8 mouse cellular contexts compared by ENCODE assay signal in the genomic region with DNA sequence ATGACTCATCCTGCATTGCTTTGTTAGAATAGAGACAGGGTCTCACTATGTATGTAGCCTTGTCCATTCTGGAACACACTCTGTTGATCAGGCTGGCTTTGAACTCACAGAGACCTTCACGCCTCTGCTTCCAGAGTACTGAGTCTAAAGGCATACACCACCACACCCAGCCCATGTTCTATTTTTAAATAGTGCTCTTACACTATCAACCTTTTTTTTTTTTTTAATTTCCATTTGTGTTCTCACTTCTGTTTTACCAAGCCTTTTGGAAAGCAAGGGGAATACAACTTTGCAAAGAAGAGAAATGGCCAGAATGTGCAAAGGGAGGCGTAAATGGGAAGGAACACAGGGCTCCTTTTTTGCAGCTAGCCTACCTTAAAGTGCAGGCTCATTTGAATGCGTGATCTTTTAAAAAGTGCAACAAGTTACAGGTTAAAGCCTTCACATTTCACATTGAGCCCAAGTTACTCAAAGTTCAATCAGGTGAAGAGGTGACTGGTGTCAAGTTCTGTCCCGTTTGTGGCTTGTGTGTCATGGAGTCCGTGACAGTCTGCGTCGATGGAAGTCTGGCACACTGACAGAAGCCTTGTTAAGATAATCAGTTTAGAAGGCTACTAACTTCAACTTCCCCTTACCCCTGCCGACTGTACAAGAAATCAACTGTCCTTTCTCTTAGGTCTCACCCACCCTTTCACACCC. TPM values are rescaled to one million over a fixed set of nuclear protein-coding genes. Genes with fewer than 3 reads are reported as not detected.
DNase-seq lines count a peak whose midpoint lies in the region; ATAC-seq and TF ChIP-seq lines count a peak whose summit lies in the region.

No protein-coding gene starts in this region.

- H3K4me3 ChIP-seq in kidney, adult 2 months (ENCODE audit: insufficient read depth, low read depth, low read length), result no peak overlapping the region
- peak overlapping the region; percentile 88 for H3K4me3 ChIP-seq in liver, embryonic 16.5 days (ENCODE audit: low read depth, low read length)

- peak overlapping the region; percentile 80 for H3K4me2 ChIP-seq in liver, embryonic 16.5 days (ENCODE audit: low read depth, low read length)

- H3K9me3 ChIP-seq in liver, embryonic 16.5 days (replicated peaks; ENCODE audit: control insufficient read depth, low read length), result no peaks in the 10 kb centered on the region

- no peak for DNase-seq in kidney, adult 2 months
- no peak for DNase-seq in kidney, adult 18-20 months
- DNase-seq in MEL-GATA-1-ER (ENCODE audit: extremely low read depth, low read depth), result peak; percentile 84
- peak; percentile 34 for DNase-seq in c-Kit-positive CD71-positive TER-119-positive erythroid progenitor cells, embryonic 14.5 days (ENCODE audit: low spot score)
- DNase-seq in left cerebral cortex, adult 18-20 months (ENCODE audit: low spot score in 2 of 2), result no peak
- DNase-seq in right cerebral cortex, postnatal 10 days (ENCODE audit: low spot score in 2 of 2), result no peak
- no peak for DNase-seq in lung, postnatal 14 days

- no peak for TF ChIP-seq POLR2A in kidney, adult 2 months (IDR thresholded peaks at IDR 0.05; ENCODE audit: low read depth, low read length)

- H3K36me3 ChIP-seq in kidney, adult 2 months (ENCODE audit: control insufficient read depth, insufficient read depth, low read length), result no peaks in the 10 kb centered on the region
- H3K36me3 ChIP-seq in liver, embryonic 16.5 days (ENCODE audit: control insufficient read depth, insufficient read depth), result no peaks in the 10 kb centered on the region

- peak overlapping the region; percentile 65; the same call in 1 of the 2 replicates for H3K27ac ChIP-seq in kidney, adult 2 months (ENCODE audit: insufficient read depth, low read depth, low read length)
- H3K27ac ChIP-seq in liver, embryonic 16.5 days (ENCODE audit: low read length), result peak overlapping the region; percentile 95

- no peak for TF ChIP-seq CTCF in kidney, adult 2 months (conservative IDR thresholded peaks at IDR 0.05; ENCODE audit: insufficient read depth, insufficient read length, low read depth, low read length)

- WGBS in kidney, adult 2 months, result 55% methylated on average over 8 of the region's 8 CpGs
- 32% methylated on average over 8 of the region's 8 CpGs for WGBS in liver, embryonic 16.5 days (ENCODE audit: insufficient replicate concordance)

- H3K4me1 ChIP-seq in kidney, adult 2 months (ENCODE audit: control insufficient read depth, insufficient read depth, low read length), result peaks cover 10% of the 10 kb centered on the region; the same call in 1 of the 2 replicates
- peaks cover 25% of the 10 kb centered on the region for H3K4me1 ChIP-seq in liver, embryonic 16.5 days (ENCODE audit: control insufficient read depth, low read depth, low read length)

- peak overlapping the region; percentile 95 for H3K9ac ChIP-seq in liver, embryonic 16.5 days (ENCODE audit: low read depth, low read length)

- ATAC-seq in liver, embryonic 16.5 days (ENCODE audit: low read depth), result no peak

- no peaks in the 10 kb centered on the region for H3K27me3 ChIP-seq in kidney, adult 2 months (replicated peaks; ENCODE audit: control insufficient read depth, insufficient read depth, low read length)
- no peaks in the 10 kb centered on the region for H3K27me3 ChIP-seq in liver, embryonic 16.5 days (ENCODE audit: control insufficient read depth, insufficient read depth, low read depth, low read length)

RNA-seq across cellular contexts. Expression of a gene that starts 1.0 kb away (rescaled TPM):
- polyA plus RNA-seq in kidney, adult 2 months (2012; rRNA removed), result 13.0 and 13.9 TPM in 2 replicates
- 4.4 and 5.0 TPM in 2 replicates for polyA plus RNA-seq in liver, embryonic 16.5 days (2015; fragmentation: Nextera tagmentation; extraction: Ambion mirVana)
- 10 to 100 TPM; 44.3 to 45.2 TPM for total RNA-seq in left cerebral cortex, adult 18-20 months (2021)

RNA-seq across cellular contexts. Expression of a gene that starts 25.3 kb away (rescaled TPM):
- 6.0 and 6.3 TPM in 2 replicates for polyA plus RNA-seq in kidney, adult 2 months (2012; rRNA removed)
- polyA plus RNA-seq in liver, embryonic 16.5 days (2015; fragmentation: Nextera tagmentation; extraction: Ambion mirVana), result 631 and 674 TPM in 2 replicates
- total RNA-seq in left cerebral cortex, adult 18-20 months (2021), result 100 to 1,000 TPM; 204 to 205 TPM

Comparison
In these comparisons a context has a peak if more than half of its experiments do, and no peak if none do; other contexts are left out.
1. DNase-seq: peak in MEL-GATA-1-ER (single experiment) and c-Kit-positive CD71-positive TER-119-positive erythroid progenitor cells, embryonic 14.5 days (single experiment); none in kidney, adult 2 months (single experiment), kidney, adult 18-20 months (single experiment), left cerebral cortex, adult 18-20 months (0 of 2), right cerebral cortex, postnatal 10 days (0 of 2) and lung, postnatal 14 days (single experiment).
2. RNA of a gene that starts 25.3 kb away (polyA plus RNA-seq): 631 to 674 TPM in liver, embryonic 16.5 days; 6.0 to 6.3 TPM in kidney, adult 2 months; every median in the first group is over 10 times any median in the second.